Comparison of ENCODE assay signal across 8 mouse cellular contexts in genomic region chr3:103279182-103280149, GRCm38 (mm10). TPM values are rescaled to one million over a fixed set of nuclear protein-coding genes. Genes with fewer than 3 reads are reported as not detected.
DNase-seq lines count a peak whose midpoint lies in the region; ATAC-seq and TF ChIP-seq lines count a peak whose summit lies in the region.

Trim33 (plus strand) TSS chr3:103279293.

- in situ Hi-C loops in CH12.LX (cut with MboI; ENCODE audit: low pct_ligation_motif_present, low pct_unique_long_range_greater_than_20kb, low sequenced_read_pairs): no loop called here

- no peak for TF ChIP-seq RAD21 in CH12.LX (IDR thresholded peaks at IDR 0.05; ENCODE audit: low read depth, low read length)

- dilution Hi-C loops in CH12.LX (cut with MboI; ENCODE audit: extremely low pct_ligation_motif_present, extremely low pct_unique_long_range_greater_than_20kb, low sequenced_read_pairs): no loop called here

- no peaks in the 10 kb centered on the region for H3K9me3 ChIP-seq in CH12.LX (replicated peaks; ENCODE audit: low read length)
- no peaks in the 10 kb centered on the region for H3K9me3 ChIP-seq in forebrain, embryonic 12.5 days
- no peaks in the 10 kb centered on the region for H3K9me3 ChIP-seq in heart, postnatal 0 days (replicated peaks; ENCODE audit: control insufficient read depth, low read length)
- H3K9me3 ChIP-seq in liver, embryonic 16.5 days (replicated peaks; ENCODE audit: control insufficient read depth, low read length): no peaks in the 10 kb centered on the region
- H3K9me3 ChIP-seq in neural tube, embryonic 13.5 days: no peaks in the 10 kb centered on the region

- peaks cover 38% of the 10 kb centered on the region for H3K79me2 ChIP-seq in CH12.LX (replicated peaks; ENCODE audit: control insufficient read depth, extremely low read depth, insufficient read depth, poor library complexity, severe bottlenecking)

- ATAC-seq in forebrain, embryonic 12.5 days (ENCODE audit: low FRiP score): peak; percentile 91
- peak; percentile 90 for ATAC-seq in heart, postnatal 0 days (ENCODE audit: insufficient read depth, low read depth)
- peak; percentile 92 for ATAC-seq in liver, embryonic 16.5 days (ENCODE audit: low read depth)
- peak; percentile 89 for ATAC-seq in neural tube, embryonic 13.5 days (ENCODE audit: low read depth)

- peak within 1 kb of the TSS; percentile 78 for H3K4me2 ChIP-seq in CH12.LX (ENCODE audit: insufficient read depth, low read depth, poor library complexity, severe bottlenecking)
- peak within 1 kb of the TSS; percentile 80 for H3K4me2 ChIP-seq in forebrain, embryonic 12.5 days
- H3K4me2 ChIP-seq in heart, postnatal 0 days (ENCODE audit: low read depth, low read length): peak within 1 kb of the TSS; percentile 74
- H3K4me2 ChIP-seq in liver, embryonic 16.5 days (ENCODE audit: low read depth, low read length): peak within 1 kb of the TSS; percentile 68
- H3K4me2 ChIP-seq in neural tube, embryonic 13.5 days: peak within 1 kb of the TSS; percentile 98

- TF ChIP-seq POLR2A in CH12.LX (IDR thresholded peaks at IDR 0.05; ENCODE audit: low read depth, low read length): peak; percentile 95
- peak; percentile 81 for TF ChIP-seq POLR2A in testis, adult 2 months (IDR thresholded peaks at IDR 0.05; ENCODE audit: control insufficient read depth, low read depth, low read length)

- peak; percentile 83 for DNase-seq in CH12.LX (ENCODE audit: extremely low read depth)
- DNase-seq in c-Kit-positive CD71-positive TER-119-negative erythroid progenitor cells, embryonic 14.5 days (ENCODE audit: low read depth): peak; percentile 79
- peak; percentile 90 for DNase-seq in heart, postnatal 0 days (ENCODE audit: low spot score)
- peak; percentile 93 to 95 for DNase-seq in kidney, postnatal 4 days

- H3K27me3 ChIP-seq in CH12.LX (replicated peaks): no peaks in the 10 kb centered on the region
- H3K27me3 ChIP-seq in forebrain, embryonic 12.5 days: no peaks in the 10 kb centered on the region
- no peaks in the 10 kb centered on the region for H3K27me3 ChIP-seq in heart, postnatal 0 days (ENCODE audit: control insufficient read depth, insufficient read depth, low read length)
- H3K27me3 ChIP-seq in liver, embryonic 16.5 days (ENCODE audit: control insufficient read depth, insufficient read depth, low read depth, low read length): no peaks in the 10 kb centered on the region
- no peaks in the 10 kb centered on the region for H3K27me3 ChIP-seq in neural tube, embryonic 13.5 days
- no peaks in the 10 kb centered on the region for H3K27me3 ChIP-seq in testis, adult 2 months (ENCODE audit: control insufficient read depth, insufficient read depth, low read length)

- under 1% methylated on average over 103 of the region's 136 CpGs for WGBS in forebrain, embryonic 12.5 days
- under 1% methylated on average over 86 of the region's 136 CpGs for WGBS in heart, postnatal 0 days
- WGBS in liver, embryonic 16.5 days (ENCODE audit: insufficient replicate concordance): under 1% methylated on average over 110 of the region's 136 CpGs
- WGBS in neural tube, embryonic 13.5 days: under 1% methylated on average over 105 of the region's 136 CpGs

- peak within 1 kb of the TSS; percentile 92 for H3K9ac ChIP-seq in CH12.LX (ENCODE audit: insufficient read depth, low read depth)
- H3K9ac ChIP-seq in forebrain, embryonic 12.5 days: peak within 1 kb of the TSS; percentile 99
- peak within 1 kb of the TSS; percentile 91 for H3K9ac ChIP-seq in heart, postnatal 0 days (replicated peaks; ENCODE audit: low read depth, low read length)
- H3K9ac ChIP-seq in liver, embryonic 16.5 days (ENCODE audit: low read depth, low read length): peak within 1 kb of the TSS; percentile 99
- peak within 1 kb of the TSS; percentile 100 for H3K9ac ChIP-seq in neural tube, embryonic 13.5 days

- no peak for TF ChIP-seq EP300 in CH12.LX (IDR thresholded peaks at IDR 0.05; ENCODE audit: low read length)
- no peak for TF ChIP-seq EP300 in heart, postnatal 0 days (IDR thresholded peaks at IDR 0.05; ENCODE audit: low read depth)

- H3K27ac ChIP-seq in CH12.LX (ENCODE audit: insufficient read depth, low read depth): peak within 1 kb of the TSS; percentile 63
- H3K27ac ChIP-seq in forebrain, embryonic 12.5 days: peak within 1 kb of the TSS; percentile 98
- peak within 1 kb of the TSS; percentile 93 for H3K27ac ChIP-seq in heart, postnatal 0 days (ENCODE audit: low read depth)
- peak within 1 kb of the TSS; percentile 91 for H3K27ac ChIP-seq in liver, embryonic 16.5 days (ENCODE audit: low read length)
- H3K27ac ChIP-seq in neural tube, embryonic 13.5 days (replicated peaks): peak within 1 kb of the TSS; percentile 99
- peak within 1 kb of the TSS; percentile 97 for H3K27ac ChIP-seq in testis, adult 2 months (ENCODE audit: control insufficient read depth, insufficient read depth, low read depth, low read length)

- peak within 1 kb of the TSS; percentile 78 to 97 (median 82) for H3K4me3 ChIP-seq in CH12.LX (replicated peaks in 1 of 3; ENCODE audit: low read depth in 2 of 3, low read length in 2 of 3, poor library complexity in 1 of 3)
- H3K4me3 ChIP-seq in forebrain, embryonic 12.5 days (replicated peaks): peak within 1 kb of the TSS; percentile 99
- H3K4me3 ChIP-seq in heart, postnatal 0 days (ENCODE audit: low read depth, low read length): peak within 1 kb of the TSS; percentile 93
- peak within 1 kb of the TSS; percentile 100 for H3K4me3 ChIP-seq in liver, embryonic 16.5 days (ENCODE audit: low read depth, low read length)
- H3K4me3 ChIP-seq in neural tube, embryonic 13.5 days: peak within 1 kb of the TSS; percentile 100
- peak within 1 kb of the TSS; percentile 96 for H3K4me3 ChIP-seq in testis, adult 2 months (ENCODE audit: control insufficient read depth, low read depth, low read length)

- no peak for TF ChIP-seq CTCF in CH12.LX (conservative IDR thresholded peaks at IDR 0.05 in 1 of 2, IDR thresholded peaks at IDR 0.05 in 1 of 2; ENCODE audit: low read depth in 2 of 2, low read length in 2 of 2)
- no peak for TF ChIP-seq CTCF in heart, postnatal 0 days (IDR thresholded peaks at IDR 0.05; ENCODE audit: low read depth)
- TF ChIP-seq CTCF in testis, adult 2 months (IDR thresholded peaks at IDR 0.05; ENCODE audit: control insufficient read depth, insufficient read depth, insufficient replicate concordance, low read depth, low read length): no peak

- peaks cover 0 to 12% of the 10 kb centered on the region in 2 experiments for H3K36me3 ChIP-seq in CH12.LX (replicated peaks in 1 of 2; ENCODE audit: control insufficient read depth in 1 of 2, insufficient read depth in 1 of 2, low read length in 1 of 2)
- peaks cover 9% of the 10 kb centered on the region for H3K36me3 ChIP-seq in forebrain, embryonic 12.5 days (replicated peaks)
- 0 out of 2 replicates have a peak, but pooled peaks cover 5% of the 10 kb centered on the region for H3K36me3 ChIP-seq in heart, postnatal 0 days (replicated peaks; ENCODE audit: control insufficient read depth, insufficient read depth, low read length)
- no peaks in the 10 kb centered on the region; the same call in 1 of the 2 replicates for H3K36me3 ChIP-seq in liver, embryonic 16.5 days (ENCODE audit: control insufficient read depth, insufficient read depth)
- H3K36me3 ChIP-seq in neural tube, embryonic 13.5 days: peaks cover 4% of the 10 kb centered on the region; the same call in 1 of the 2 replicates
- no peaks in the 10 kb centered on the region for H3K36me3 ChIP-seq in testis, adult 2 months (ENCODE audit: control insufficient read depth, insufficient read depth, low read length)

- peaks cover 0 to 25% of the 10 kb centered on the region in 2 experiments; a peak in 2 of 4 replicates for H3K4me1 ChIP-seq in CH12.LX (ENCODE audit: control insufficient read depth in 1 of 2, insufficient read depth in 2 of 2)
- peaks cover 17% of the 10 kb centered on the region for H3K4me1 ChIP-seq in forebrain, embryonic 12.5 days
- peaks cover 14% of the 10 kb centered on the region for H3K4me1 ChIP-seq in heart, postnatal 0 days (ENCODE audit: control insufficient read depth, insufficient read depth)
- peaks cover 14% of the 10 kb centered on the region for H3K4me1 ChIP-seq in liver, embryonic 16.5 days (ENCODE audit: control insufficient read depth, low read depth, low read length)
- peaks cover 32% of the 10 kb centered on the region for H3K4me1 ChIP-seq in neural tube, embryonic 13.5 days (replicated peaks)
- peaks cover 8% of the 10 kb centered on the region for H3K4me1 ChIP-seq in testis, adult 2 months (ENCODE audit: control insufficient read depth, insufficient read depth, low read length)

TF ChIP-seq in CH12.LX, 34 proteins besides CTCF, POLR2A, EP300 and RAD21 (continues in another document):
- TF ChIP-seq GABPA (IDR thresholded peaks at IDR 0.05; ENCODE audit: insufficient replicate concordance, low read depth, low read length) (no peak), JUND (conservative IDR thresholded peaks at IDR 0.05; ENCODE audit: low read depth, low read length) (no peak), SIN3A (IDR thresholded peaks at IDR 0.05; ENCODE audit: low read length) (peak; percentile 58), IRF4 (IDR thresholded peaks at IDR 0.05; ENCODE audit: low read depth, low read length) (peak; percentile 45), UBTF (IDR thresholded peaks at IDR 0.05; ENCODE audit: low read depth, low read length) (peak; percentile 62; the same call in 1 of the 2 replicates), NELFE (IDR thresholded peaks at IDR 0.05; ENCODE audit: low read depth, low read length) (peak; percentile 85), E2F4 (IDR thresholded peaks at IDR 0.05; ENCODE audit: insufficient replicate concordance, low read depth, low read length) (peak; percentile 77; the same call in 1 of the 2 replicates), TCF12 (IDR thresholded peaks at IDR 0.05; ENCODE audit: low read depth, low read length) (peak; percentile 65), POLR2AphosphoS2 (IDR thresholded peaks at IDR 0.05; ENCODE audit: low read depth, low read length) (peak; percentile 75; the same call in 1 of the 2 replicates), ZNF384 (IDR thresholded peaks at IDR 0.05; ENCODE audit: low read depth, low read length) (no peak), ZC3H11A (IDR thresholded peaks at IDR 0.05; ENCODE audit: low read depth, low read length) (no peak), KAT2A (IDR thresholded peaks at IDR 0.05; ENCODE audit: insufficient replicate concordance, low read length) (no peak), HCFC1 (IDR thresholded peaks at IDR 0.05; ENCODE audit: low read depth, low read length) (peak; percentile 57)

RNA-seq across cellular contexts. Expression of gene Trim33, which starts in this region (rescaled TPM):
- total RNA-seq in CH12.LX (2012; rRNA removed) (11.7 and 13.5 TPM in 2 replicates), CH12.LX (2014; rRNA removed) (28.0 and 28.1 TPM in 2 replicates)
- polyA plus RNA-seq in CH12.LX (2012; ENCODE audit: insufficient read length, low read depth): 29.3 and 30.5 TPM in 2 replicates
- 38.5 and 44.4 TPM in 2 replicates for polyA plus RNA-seq in forebrain, embryonic 12.5 days (2016; fragmentation: Nextera tagmentation; extraction: Ambion mirVana)
- 11.4 and 22.8 TPM in 2 replicates for total RNA-seq in heart, postnatal 0 days (2014; rRNA removed; ENCODE audit: low replicate concordance)
- 5.5 TPM in 2 replicates for polyA plus RNA-seq in heart, postnatal 0 days (2015; fragmentation: Nextera tagmentation; extraction: Ambion mirVana)
- 5.1 and 6.1 TPM in 2 replicates for polyA plus RNA-seq in liver, embryonic 16.5 days (2015; fragmentation: Nextera tagmentation; extraction: Ambion mirVana)
- 29.2 and 30.1 TPM in 2 replicates for polyA plus RNA-seq in neural tube, embryonic 13.5 days (2015; fragmentation: Nextera tagmentation; extraction: Ambion mirVana)
- 20.6 and 26.0 TPM in 2 replicates for polyA plus RNA-seq in testis, adult 2 months (2012; rRNA removed)

Comparison
In these comparisons a context has a peak if more than half of its experiments do, and no peak if none do; other contexts are left out.
1. Peak in every context shown above with its lines: DNase-seq, ATAC-seq, H3K4me3 ChIP-seq and H3K27ac ChIP-seq.